Mouse (Mus musculus): Measurements from ENCODE around the gene Sf3a3. TPM values are rescaled to one million over a fixed set of nuclear protein-coding genes. Genes with fewer than 3 reads are reported as not detected.

Gene Sf3a3
- 38.1 and 40.4 TPM in 2 replicates for polyA plus RNA-seq (2012; rRNA removed)

DNA sequence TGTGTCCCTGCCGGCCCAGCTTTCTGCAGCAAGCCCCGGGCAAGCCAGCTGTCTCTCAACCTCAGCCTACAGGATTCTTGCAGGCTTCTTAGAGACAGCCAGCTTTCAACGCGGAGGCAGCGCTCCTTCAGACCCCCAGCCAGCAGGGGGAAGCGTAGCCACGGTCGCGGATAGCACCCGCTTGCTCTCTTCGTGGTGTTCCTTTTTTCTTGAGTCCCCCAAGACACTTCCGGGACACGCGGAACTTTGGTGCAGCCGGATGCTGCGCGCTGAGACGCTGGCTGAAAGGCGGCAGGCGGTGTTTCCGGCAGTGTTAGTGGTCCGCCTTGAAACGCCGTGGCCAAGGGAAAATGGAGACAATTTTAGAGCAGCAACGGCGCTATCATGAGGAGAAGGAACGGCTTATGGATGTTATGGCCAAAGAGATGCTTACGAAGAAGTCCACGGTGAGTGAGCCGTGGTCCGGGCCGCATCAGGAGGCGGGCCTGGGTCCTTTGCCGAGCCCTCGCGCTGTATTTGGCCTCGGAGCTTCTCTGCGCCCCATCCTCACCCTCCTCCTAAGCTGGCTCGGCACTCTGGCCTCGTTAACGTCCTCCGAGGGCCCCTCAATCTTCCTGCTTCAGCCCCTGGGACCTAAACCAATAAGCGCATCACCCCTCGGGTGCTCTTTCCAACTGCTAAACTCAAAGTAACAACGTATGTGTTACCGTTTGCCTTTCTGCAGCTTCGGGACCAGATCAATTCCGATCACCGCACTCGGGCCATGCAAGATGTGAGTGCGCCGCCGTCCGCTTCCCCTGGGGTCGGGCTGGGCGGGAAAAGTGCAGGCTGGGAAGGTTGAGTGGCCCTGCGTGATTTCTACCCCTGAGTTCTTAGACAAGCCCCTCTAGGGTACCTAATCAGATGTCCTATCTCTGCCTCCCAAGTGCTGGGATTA, at the start of gene Sf3a3:
TSS of gene Sf3a3 (plus strand) at position 232 of the 937 bp plus-strand sequence.
- peak; percentile 82 for DNase-seq (ENCODE audit: low spot score)

- DNase-seq (ENCODE audit: low spot score), result no peak
Measured at GRCm38 (mm10) chr4:124667476-124668033, 47.0 kb upstream of the Sf3a3 start.

DNA sequence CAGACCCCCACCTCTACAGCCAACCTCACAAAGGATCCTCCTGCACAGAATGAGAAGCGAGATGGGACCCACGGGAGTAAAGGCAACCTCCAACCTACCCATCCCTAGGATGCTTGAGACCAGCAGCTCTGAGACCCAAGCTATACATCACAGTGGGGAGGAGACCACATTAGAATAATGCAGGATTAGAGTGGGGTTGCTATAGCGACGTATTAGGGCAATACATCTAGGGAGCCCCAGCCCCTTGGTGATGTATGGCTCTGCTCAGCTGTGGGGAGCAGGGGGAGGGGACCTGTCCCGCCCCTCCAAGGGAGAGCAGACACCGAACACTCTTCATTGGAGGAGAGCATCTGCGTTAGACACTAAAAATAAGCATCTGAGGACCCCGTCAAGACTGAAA, 46.5 kb upstream of the Sf3a3 start:
- DNase-seq (ENCODE audit: low spot score), result no peak

DNA sequence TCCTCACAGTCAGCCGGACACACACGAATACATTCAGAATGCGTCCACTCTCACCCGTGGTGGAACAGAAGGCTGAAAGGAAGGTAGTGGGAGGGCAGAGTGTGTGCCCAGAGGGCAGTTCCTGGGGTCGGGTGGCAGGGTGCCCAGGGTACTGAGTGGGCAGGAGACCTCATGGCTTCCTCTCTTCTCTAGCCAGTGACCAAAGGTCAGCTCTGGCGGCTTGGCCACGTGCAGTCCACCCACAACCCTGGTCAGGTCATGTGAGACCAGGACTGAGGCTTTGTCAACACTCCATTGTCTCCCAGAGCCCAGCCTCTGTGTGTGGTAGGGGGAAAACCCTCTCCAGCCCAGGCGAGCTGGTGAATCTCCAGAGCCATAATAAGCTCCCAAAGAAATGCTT, 44.3 kb upstream of the Sf3a3 start:
- no peak for DNase-seq (ENCODE audit: low spot score)

DNA sequence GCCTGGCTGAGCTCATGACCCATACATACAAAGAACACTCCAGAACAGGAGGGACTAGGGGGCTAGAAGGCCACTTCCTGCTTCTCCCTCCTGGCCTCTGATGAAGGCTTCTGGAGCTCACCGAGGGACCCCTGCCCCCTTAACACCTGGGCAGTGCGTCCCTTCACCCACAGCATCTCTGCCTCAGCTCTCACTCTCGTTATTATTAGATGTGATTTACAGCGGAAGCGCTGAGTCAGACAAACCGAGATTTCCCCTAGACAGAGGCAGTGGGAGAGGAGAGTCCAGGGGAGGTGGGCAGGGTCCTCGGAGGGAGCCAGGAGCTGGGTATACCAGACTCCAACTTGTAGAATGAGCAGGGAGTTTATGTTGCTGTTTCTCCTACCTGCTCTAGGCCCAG, 43.0 kb upstream of the Sf3a3 start:
- no peak for DNase-seq (ENCODE audit: low spot score)

DNA sequence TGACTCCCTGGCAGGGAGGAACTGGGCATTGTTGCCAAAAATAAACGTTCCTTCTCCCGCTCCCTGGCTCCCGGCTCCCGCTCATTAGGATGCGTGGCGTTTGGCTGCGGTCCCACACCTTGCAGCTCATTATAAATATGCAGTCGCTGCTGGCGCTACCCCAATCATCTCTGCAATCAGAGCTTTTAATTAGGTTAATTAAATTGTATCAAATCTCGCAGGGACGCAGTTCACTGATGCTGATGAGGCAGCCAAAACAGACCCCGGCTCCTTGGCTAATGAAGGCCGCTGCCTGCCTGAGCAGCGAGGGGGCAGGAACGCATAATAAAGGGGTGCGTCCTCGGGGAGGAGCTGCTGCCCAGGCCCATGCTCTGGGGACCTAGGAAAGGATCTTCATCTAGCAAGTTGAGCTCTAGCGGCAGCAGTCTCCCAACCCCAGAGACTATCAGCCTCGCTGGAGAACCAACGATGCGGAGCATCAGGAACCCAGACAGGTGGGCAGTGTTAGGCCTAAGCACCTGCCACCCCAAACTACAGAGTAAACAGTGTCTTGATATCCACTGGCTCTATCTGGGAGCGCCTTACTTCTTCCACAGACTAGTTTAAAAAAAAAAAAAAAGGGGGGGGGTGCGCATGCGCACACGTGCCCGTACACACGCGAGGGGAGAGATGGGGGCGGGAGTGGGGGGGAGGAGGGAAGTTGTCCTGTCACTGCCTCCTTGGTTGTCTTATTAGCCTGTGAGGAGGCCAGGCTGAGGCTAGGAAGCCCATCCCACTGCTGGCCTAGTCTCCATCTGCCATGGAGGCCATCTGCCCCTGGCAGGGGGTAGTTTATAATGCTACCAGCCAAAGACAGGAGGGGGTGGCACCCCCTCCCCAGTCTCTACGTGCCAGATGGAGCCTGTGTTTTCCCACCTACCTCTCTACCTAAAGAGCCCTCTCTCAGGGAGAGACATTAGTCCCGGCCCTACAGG, 41.9 kb upstream of the Sf3a3 start:
- no peak for DNase-seq (ENCODE audit: low spot score)

GRCm38 (mm10) chr4:124674334-124675032, 40.1 kb upstream of the Sf3a3 start:
- DNase-seq (ENCODE audit: low spot score), result peak; percentile 23

DNA sequence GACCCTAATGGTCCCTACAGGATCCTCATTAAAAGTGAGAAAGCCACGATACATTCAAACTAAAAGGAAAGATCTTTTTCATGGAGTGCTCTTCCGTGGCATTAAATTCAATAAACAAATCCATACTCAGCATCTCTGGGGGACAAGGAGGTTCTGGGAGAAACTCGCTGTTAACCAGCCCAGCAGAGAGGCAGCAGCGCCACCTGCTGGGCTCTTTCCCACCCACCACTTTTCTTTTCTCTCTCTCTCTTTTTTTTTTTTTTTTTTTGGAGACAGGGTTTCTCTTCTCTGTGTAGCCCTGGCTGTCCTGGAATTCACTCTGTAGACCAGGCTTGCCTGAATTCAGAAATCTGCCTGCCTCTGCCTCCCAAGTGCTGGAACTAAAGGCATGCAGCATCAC, 39.5 kb upstream of the Sf3a3 start:
- no peak for DNase-seq (ENCODE audit: low spot score)

- DNase-seq (ENCODE audit: low spot score), result no peak
Measured at GRCm38 (mm10) chr4:124675958-124676357, 38.6 kb upstream of the Sf3a3 start.

- DNase-seq (ENCODE audit: low spot score), result no peak
Measured at GRCm38 (mm10) chr4:124682270-124682669, 32.3 kb upstream of the Sf3a3 start.

DNA sequence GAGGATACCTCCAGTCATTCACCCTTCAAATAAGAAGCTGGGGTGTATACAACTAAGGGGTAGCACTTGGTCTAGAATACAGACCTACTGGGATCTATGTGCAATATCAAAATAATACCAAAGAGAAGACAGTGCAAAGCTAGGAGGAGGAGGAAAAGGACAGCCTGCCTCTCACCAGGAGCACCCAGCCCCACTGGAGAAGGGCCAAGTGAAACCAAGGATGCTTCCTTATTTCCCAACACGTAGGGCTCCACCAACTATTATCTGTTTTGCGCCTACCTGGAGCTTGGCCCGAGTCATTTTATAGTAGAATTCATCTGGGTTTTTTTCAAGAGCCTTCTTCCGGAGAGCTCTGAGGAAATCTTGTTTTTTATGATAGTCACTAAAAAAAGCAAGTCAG, 31.1 kb upstream of the Sf3a3 start:
- DNase-seq (ENCODE audit: low spot score), result no peak

- DNase-seq (ENCODE audit: low spot score), result no peak
Measured at GRCm38 (mm10) chr4:124685004-124685403, 29.6 kb upstream of the Sf3a3 start.

- no peak for DNase-seq (ENCODE audit: low spot score)
Measured at GRCm38 (mm10) chr4:124685453-124685852, 29.1 kb upstream of the Sf3a3 start.

- no peak for DNase-seq (ENCODE audit: low spot score)
Measured at GRCm38 (mm10) chr4:124685897-124686402, 28.6 kb upstream of the Sf3a3 start.

DNA sequence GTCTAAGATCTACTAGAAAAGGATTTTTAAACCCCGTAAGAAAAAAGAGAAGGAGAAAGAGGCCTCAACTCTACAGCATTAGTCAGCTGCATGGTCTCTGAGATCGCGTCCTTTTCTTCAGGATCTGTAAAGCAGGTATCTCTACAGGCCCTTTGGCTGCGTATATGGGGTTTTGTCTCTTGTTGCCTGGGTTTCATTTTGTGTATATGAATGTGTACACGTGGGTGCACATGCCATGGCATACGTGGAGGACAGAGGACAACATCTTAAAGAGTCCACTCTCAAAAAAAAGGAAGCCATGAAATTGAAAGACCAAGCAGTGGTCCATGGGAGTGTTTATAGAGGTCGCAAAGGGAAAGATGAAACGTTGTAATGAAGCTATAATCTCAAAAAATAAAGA, 23.1 kb upstream of the Sf3a3 start:
- DNase-seq (ENCODE audit: low spot score), result no peak

DNA sequence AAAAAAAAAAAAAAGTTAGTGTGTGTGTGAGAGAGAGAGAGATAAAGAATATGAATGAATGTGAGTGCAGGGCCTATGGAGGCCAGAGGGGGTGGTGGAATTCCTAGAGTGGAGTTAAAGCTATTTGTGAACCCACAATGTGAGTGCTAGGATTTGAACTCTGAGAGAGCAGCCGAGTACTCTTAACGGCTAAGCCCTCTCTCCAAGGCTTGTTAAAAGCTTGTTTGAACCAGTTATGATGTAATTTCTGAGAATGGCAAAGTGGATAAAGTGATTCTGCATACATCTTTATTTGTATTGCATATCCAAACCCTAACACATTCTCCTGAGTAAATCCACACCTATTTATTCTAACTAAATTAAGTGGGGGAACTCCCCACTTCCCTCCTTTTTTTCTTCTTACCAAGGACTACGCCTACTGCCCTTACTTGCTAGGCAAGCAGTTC, 22.1 kb upstream of the Sf3a3 start:
- DNase-seq (ENCODE audit: low spot score), result no peak

DNA sequence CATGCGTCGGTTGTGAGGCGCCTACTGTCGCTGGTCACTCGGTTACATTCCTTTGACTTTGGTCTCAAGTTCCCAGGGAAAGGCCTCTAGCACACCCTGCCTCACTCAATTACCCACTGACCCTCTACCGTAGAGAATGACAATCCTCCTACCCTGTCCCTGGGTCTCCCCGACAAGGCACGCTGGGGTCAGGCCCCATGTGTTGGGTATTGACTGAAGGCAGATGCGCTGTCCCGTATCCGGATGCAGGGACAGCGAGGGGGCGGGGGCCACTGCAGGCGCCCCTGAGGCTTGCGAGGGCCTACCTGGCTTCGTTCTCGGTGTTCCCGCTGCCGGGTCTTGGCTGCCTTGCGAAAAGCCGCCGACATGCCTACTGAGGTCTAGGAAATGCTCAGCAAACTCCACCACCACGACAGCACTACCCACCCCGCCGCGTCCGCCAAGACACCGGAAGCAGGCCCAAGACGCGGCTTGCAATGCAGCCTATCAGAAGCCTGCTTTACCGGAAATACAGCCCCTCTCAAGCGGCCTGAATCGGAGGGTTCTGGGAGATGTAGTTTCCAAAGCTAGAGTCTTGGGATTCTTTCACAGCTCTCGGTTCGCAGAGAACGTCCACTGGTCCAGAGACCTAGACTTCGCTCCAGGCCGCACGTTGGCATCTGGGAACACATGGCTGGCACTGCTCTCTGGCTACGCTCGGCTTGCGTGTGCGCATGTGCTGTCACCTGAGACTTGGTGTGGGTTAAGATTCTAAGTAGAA, 21.3 kb upstream of the Sf3a3 start, which contains the start of gene Utp11:
TSS of gene Utp11 (minus strand) at position 466 of the 760 bp plus-strand sequence.
- peak; percentile 75 for DNase-seq (ENCODE audit: low spot score)

GRCm38 (mm10) chr4:124694572-124694971, 20.0 kb upstream of the Sf3a3 start:
- no peak for DNase-seq (ENCODE audit: low spot score)

DNA sequence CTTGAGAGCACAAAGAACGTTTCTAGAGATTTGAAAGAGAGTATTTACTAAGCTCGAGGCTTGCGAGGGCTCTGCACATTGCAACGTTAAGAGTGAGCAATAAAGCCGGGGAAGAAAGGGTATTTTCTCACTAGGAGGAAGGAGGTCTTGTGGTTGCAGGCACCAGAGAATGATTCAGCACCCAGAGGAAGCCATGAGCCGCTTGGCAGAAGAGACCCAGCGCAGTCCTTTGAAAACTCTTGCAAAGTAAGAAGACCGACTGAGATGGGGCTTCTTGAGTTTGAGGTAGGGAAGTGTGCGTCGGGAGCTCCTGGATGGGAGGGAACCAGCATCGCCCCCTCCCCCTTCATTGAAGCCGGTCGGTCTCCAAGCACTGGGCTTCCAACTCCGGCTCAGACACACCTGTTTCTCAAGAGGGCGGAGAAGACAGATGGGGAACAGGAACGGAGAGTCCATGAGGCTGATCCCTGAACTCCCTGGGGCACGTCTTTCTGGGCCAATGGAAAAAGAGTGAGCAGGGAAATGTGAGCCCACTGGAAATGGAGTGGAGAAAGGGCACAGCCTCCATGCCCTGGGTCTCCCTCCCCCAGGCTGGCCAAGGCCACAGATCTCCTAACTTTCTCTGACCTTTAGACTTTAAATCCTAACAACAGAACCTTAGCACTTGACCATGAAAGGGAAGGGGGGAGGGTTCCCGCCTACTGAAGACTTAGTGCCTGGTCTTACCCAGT, 18.6 kb upstream of the Sf3a3 start:
- DNase-seq (ENCODE audit: low spot score), result no peak

GRCm38 (mm10) chr4:124699791-124700190, 14.8 kb upstream of the Sf3a3 start:
- DNase-seq (ENCODE audit: low spot score), result no peak

Measured in urinary bladder, adult 2 months (tissue).